Mouse (Mus musculus): ENCODE data around the gene Lgals12. TPM values are rescaled to one million over a fixed set of nuclear protein-coding genes. Genes with fewer than 3 reads are reported as not detected.

Lgals12 gene
- total RNA-seq (2023), result not detected

DNA sequence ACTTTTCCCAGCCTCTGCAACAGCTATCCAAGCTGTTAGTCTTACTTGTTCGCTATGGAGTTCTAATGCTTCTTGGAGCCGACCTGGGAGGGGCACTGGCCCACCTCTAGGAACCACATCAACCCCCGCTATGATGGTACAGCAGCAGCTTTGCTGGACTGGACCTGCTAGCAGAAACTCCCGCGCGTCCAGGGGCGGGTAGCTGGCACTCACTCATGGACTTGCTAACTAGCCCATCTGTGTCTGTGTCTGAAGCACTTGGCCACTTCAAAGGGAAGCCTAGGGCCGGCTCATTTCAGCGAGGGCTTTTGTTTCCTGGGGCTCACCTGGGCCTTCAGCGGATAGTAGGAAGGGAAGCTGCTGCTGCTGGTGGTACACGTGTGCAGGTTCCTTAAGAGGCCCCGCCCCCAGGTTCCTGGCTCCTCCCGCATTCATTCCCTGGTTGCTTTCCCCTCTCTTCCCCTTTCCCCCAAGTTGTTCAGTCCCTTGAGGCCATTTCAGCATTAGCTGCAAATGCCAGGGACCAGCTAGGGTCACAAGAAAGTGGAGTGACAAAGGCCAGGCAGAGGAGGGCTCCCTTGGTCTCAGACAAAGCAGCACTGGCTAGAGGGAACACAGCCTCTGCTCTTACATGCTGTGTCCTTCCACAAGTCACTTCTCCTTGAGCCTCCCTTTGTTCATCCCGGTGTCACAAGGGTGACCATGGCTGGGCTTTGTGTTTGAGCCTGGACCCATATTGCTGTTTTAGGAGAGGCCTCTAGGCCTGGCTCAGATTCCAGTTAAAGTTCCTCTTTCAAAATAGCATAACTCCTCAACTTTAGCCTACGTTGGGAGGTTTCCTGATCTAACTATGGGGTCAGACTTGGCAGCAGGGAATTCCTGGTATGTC, at the start of gene Lgals12:
Lgals12 (minus strand) TSS at position 393 of the 889 bp plus-strand sequence.

DNA sequence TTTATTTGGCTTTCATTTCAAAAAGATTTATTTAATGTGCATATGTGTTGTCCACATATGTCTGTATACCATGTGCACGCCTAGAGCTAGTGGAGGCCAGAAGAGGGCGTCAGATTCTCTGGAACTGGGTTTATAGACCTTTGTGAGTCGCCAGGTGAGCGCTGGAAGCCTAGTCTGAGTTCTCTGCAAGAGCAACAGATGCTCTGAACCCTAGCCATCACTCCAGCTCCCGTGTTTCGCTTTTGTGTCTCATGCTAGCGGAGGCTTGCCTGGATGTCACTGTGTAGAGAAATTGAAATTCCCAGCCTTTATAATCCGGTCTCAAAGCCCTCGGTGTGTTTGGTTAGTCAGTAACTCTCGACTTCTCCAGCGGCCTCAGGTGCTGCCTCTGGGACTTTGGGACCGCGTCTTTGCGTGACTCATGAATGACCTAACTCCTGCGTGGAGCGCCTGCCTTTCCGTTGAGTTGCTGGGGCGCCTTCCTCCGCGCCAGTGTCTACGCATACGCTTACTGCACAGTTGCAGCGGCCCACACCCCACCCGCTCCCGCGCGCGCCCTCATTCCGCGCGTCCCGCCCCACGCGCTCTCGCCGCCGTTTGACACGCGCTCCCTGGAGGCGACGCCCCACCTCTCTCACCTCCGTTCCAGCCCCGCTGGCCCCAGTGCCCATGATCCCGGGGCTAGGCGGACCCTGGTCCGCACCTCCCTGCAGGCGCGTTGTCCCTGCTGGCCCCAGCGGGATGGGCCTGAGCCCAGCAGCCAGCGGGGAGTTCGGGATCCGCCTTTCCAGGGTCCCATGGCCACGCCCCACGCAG, 5.2 kb upstream of the Lgals12 start, which contains the start of gene Hrasls5:
Hrasls5 (plus strand) TSS at position 600 of the 816 bp plus-strand sequence.

DNA sequence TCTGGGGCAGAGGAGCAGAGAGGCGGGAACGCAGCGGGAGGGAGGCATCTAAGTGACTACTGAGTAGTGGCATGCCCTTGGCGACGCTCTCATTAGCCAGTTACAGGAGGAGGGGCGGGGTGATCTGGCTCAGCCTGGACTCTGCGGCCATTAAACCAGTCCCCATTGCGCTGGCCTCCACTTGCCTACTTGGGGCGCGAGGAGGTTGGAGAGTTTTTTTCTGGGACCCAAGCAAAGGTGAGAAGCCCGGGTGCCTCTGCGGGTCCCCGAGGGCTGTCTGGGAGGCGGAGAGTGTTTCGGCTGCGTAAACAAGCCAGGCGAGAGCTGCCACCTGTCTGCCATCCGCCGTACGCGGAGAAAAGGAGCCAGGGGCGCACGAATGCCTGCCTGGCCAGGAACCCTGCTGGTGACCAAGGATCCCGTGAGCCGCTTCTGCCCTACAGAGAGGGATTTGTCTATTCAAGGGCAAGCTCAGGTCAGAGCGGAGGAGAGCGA, 49.6 kb downstream of the Lgals12 start, which contains the start of gene Pla2g16:
Pla2g16 (plus strand) TSS at position 132 of the 495 bp plus-strand sequence.

Other genes starting within 250 kb of the Lgals12 start
- gene Spindoc, start 224.2 kb downstream of the Lgals12 start, total RNA-seq (2023), result 34.2 TPM
- 5.4 TPM for gene 2700081O15Rik, start 189.6 kb downstream of the Lgals12 start, total RNA-seq (2023)
- gene Rtn3, start 123.9 kb downstream of the Lgals12 start, total RNA-seq (2023), result 49.6 TPM
- gene Atl3, start 113.2 kb downstream of the Lgals12 start, total RNA-seq (2023), result 49.9 TPM
- gene Pla2g16, start 49.7 kb downstream of the Lgals12 start, total RNA-seq (2023), result 20.4 TPM
- not detected for gene Hrasls5, start 5.3 kb upstream of the Lgals12 start, total RNA-seq (2023)
- gene Slc22a19, start 104.1 kb upstream of the Lgals12 start, total RNA-seq (2023), result not detected
- gene Slc22a26, start 195.5 kb upstream of the Lgals12 start, total RNA-seq (2023), result not detected

All from CD8-positive naive resting alpha-beta T cell, adult 57 days (primary cell).